Mouse (Mus musculus) liver, embryonic 11.5 days (tissue): ENCODE data around the gene Pyroxd1. TPM values are rescaled to one million over a fixed set of nuclear protein-coding genes. Genes with fewer than 3 reads are reported as not detected.
A peak's percentile ranks its signal among the peaks of the same experiment; 100 is the strongest.

ENCODE experiments used
- ATAC-seq: fragments of 200-750 bp; cut with Nextera tagmentation; replicated peaks from 2 replicates; pipeline ENCODE4 v1.8.0; 2017; ENCODE audit warnings: moderate number of reproducible peaks, mild to moderate bottlenecking, moderate TSS enrichment, moderate library complexity; ENCODE audit not compliant: low FRiP score
- DNase-seq: peaks from one replicate; pipeline ENCODE4 v3.0.0-alpha.2; 2017; ENCODE audit warnings: low spot score
- H3K27ac ChIP-seq: fragments of 300-500 bp; sonication (generic); 2 replicates; pipeline ENCODE4 v1.5.1; 2014; ENCODE audit warnings: mild to moderate bottlenecking, low read depth, low read length, control low read depth
- H3K27me3 ChIP-seq: fragments of 300-500 bp; sonication (generic); replicated peaks from 2 replicates; pipeline ENCODE4 v1.6.1; 2014; ENCODE audit warnings: low read length, mixed read lengths; ENCODE audit not compliant: control insufficient read depth, insufficient read depth
- H3K36me3 ChIP-seq: fragments of 300-500 bp; sonication (generic); 2 replicates; pipeline ENCODE4 v1.6.1; 2014; ENCODE audit warnings: mild to moderate bottlenecking, low read length, moderate library complexity, mixed read lengths; ENCODE audit not compliant: control insufficient read depth, insufficient read depth
- H3K4me1 ChIP-seq: fragments of 300-500 bp; sonication (generic); replicated peaks from 2 replicates; pipeline ENCODE4 v1.6.1; 2014; ENCODE audit warnings: low read length, mixed read lengths; ENCODE audit not compliant: control insufficient read depth, insufficient read depth
- H3K4me2 ChIP-seq: fragments of 300-500 bp; sonication (generic); 2 replicates; pipeline ENCODE4 v1.6.1; 2014; ENCODE audit warnings: mild to moderate bottlenecking, control low read depth, moderate library complexity
- H3K4me3 ChIP-seq: fragments of 300-500 bp; sonication (generic); 2 replicates; pipeline ENCODE4 v1.5.1; 2014; ENCODE audit warnings: low read depth, low read length, control low read depth
- H3K9ac ChIP-seq: fragments of 300-500 bp; sonication (generic); 2 replicates; pipeline ENCODE4 v1.6.1; 2014; ENCODE audit warnings: low read depth, low read length, control low read depth
- H3K9me3 ChIP-seq: fragments of 300-500 bp; sonication (generic); 2 replicates; pipeline ENCODE4 v1.6.1; 2016; ENCODE audit warnings: low read length, inconsistent platforms, mixed read lengths; ENCODE audit not compliant: control insufficient read depth
- WGBS: fragments of 180-500 bp; shearing (Covaris S2); extraction: QIAGEN DNeasy Blood & Tissue Kit; methylation state at CpG from one replicate; pipeline ENCODE4 v1.1.7; 2014; 5-methylcytosine and 5-hydroxymethylcytosine counted together
- polyA plus RNA-seq: library from polyadenylated mRNA; unstranded; fragments of >200 nt; fragmentation: Nextera tagmentation; extraction: Ambion mirVana; gene quantifications from 2 replicates; pipeline ENCODE4 v1.2.1, GENCODE M21; 2014

Pyroxd1 gene
- polyA plus RNA-seq, 1 experiment from 2014 or later: 12.3 TPM

DNA sequence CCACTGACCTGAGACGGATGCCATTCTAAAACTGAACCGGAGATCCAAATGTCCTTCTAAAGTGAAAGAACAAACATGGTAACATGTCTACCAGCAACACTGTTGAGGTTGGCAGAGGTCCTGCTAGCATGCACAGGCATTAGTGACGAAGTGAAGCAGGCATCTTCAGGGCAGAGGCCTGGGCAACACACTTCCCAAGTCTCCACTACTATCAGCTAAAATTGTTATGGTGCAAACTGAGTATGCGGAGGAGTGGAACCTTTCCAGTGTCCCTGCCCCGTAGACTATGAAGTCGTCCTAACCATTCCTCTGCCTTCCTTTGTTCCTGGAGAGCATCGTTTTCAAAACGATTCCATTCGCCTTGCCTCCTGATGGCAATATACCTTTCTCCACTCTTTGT is 39.1 kb downstream of the Pyroxd1 start:
- peaks cover 8% of the 10 kb centered on the region for H3K4me1 ChIP-seq
- DNase-seq (no peak), ATAC-seq (no peak)
- no peak overlapping the region for H3K4me2 ChIP-seq
- H3K36me3 ChIP-seq: no peaks in the 10 kb centered on the region
- no peak overlapping the region for H3K4me3 ChIP-seq
- no peak overlapping the region for H3K9ac ChIP-seq
- no peaks in the 10 kb centered on the region for H3K9me3 ChIP-seq
- no peaks in the 10 kb centered on the region for H3K27me3 ChIP-seq
- WGBS: 88% methylated on average over 9 of the region's 9 CpGs
- H3K27ac ChIP-seq: no peak overlapping the region

DNA sequence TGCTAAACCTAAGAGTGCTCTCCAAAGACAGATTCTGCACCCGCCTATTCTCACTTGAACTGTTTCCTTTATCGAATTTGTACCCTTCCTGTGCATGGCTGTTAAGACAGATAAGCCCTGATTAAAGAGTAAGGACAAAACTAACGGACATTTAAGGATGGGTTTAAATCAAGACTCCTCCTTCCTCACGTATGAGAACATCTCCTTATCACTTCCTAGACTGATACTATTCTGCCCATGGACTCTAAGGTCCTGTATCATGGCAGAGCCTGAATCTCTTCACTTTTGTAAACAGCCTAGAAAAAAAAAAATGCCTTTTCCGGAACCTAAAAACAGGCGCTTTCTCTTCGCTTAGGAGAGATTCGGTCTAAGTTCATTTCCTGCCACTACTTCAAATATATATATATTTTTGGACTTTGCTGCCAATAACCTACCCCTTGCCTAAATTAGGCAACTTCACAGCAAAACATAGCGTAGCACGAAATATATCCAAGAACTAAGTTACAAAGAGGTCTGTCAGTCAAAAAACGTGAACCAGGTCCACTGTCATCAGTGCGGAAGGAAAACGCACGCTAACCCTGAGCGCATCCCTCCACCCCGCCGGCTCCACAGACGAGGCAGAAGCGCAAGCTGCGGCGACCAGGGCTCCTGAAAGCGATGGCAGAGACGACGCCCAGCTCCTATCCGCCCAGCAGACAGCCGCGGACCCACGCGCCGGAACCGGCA is 41.0 kb downstream of the Pyroxd1 start:
- peak overlapping the region; percentile 97 for H3K4me3 ChIP-seq
- peak overlapping the region; percentile 73 for H3K4me2 ChIP-seq
- H3K27ac ChIP-seq: peak overlapping the region; percentile 70
- no peaks in the 10 kb centered on the region for H3K27me3 ChIP-seq
- H3K36me3 ChIP-seq: no peaks in the 10 kb centered on the region
- peak; percentile 70 for ATAC-seq
- no peaks in the 10 kb centered on the region for H3K9me3 ChIP-seq
- peaks cover 8% of the 10 kb centered on the region for H3K4me1 ChIP-seq
- WGBS: 2% methylated on average over 31 of the region's 31 CpGs
- H3K9ac ChIP-seq: peak overlapping the region; percentile 73
- DNase-seq: no peak

DNA sequence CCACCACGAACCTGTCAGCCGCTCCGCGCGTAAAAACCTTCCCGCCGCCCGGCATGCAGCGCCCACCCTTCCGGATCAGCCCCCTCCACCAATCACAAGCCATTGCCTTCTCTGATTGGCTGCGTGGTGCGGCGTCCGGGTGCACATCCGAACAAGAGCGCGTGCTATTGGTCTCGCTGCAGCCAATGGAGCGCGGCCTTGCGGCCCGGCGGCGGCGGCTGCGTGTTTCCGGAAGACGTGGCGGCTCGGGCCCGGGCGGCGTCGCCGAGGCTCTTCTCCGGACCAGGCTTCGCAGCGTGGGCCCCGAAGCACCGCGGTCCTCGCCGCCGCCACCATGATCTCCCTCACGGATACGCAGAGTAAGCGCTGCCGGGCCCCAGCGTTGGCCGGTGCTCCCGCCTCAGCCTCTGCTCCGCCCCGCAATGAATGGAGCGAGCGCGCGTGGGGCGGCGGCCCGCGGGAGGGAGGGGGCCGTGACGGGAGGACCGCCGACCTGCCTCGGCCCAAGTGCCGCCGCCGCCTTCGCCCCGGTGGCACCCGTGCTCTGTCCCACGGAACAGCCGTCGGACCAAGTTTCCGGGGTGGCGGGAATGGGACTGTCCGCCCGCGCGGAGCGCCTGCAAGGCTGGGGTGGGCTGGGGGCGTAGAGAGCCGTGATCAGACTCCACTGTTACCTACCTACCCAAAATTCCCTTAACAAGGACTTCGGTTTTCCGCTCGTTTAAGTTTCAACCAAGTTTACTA is 41.7 kb downstream of the Pyroxd1 start, which contains the start of the genes Recql and Golt1b:
Gene Recql (minus strand): TSS at position 77 of the 744 bp plus-strand sequence.
Gene Golt1b (plus strand): TSS at position 211 of the 744 bp plus-strand sequence.
- H3K27me3 ChIP-seq: no peaks in the 10 kb centered on the region
- ATAC-seq (peak; percentile 98), DNase-seq (peak; percentile 96)
- H3K4me3 ChIP-seq: peak within 1 kb of the TSS; percentile 97
- peak within 1 kb of the TSS; percentile 70 for H3K27ac ChIP-seq
- H3K9ac ChIP-seq: peak within 1 kb of the TSS; percentile 95
- peak within 1 kb of the TSS; percentile 87 for H3K4me2 ChIP-seq
- H3K4me1 ChIP-seq: peaks cover 12% of the 10 kb centered on the region
- no peaks in the 10 kb centered on the region for H3K36me3 ChIP-seq
- under 1% methylated on average over 87 of the region's 87 CpGs for WGBS
- no peaks in the 10 kb centered on the region for H3K9me3 ChIP-seq

DNA sequence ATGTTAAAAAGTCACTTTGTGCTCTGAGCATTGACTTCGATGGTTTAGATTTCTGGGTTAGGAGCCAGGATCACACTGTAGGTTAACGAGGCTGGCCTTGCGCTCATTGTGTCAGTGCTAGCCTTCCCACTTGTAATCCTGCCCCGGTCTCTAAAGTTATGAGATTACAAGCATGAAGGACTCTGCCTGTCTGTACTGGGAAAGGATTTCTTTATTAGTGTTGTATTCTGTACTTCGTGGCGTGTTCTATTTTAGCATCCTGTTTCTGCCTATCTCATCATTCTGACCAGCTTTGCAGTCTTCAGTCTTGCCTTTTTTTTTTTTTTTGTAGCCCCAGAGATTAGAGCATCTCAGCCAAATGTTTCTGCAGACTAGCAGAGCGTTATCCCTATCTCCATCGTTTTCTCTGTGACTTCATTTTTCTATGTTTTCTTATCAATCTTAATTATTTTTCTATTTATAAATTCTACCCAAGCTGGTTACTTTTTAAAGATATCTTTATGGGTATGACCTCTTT is 42.4 kb downstream of the Pyroxd1 start:
- no peak for DNase-seq
- no peaks in the 10 kb centered on the region for H3K9me3 ChIP-seq
- peaks cover 12% of the 10 kb centered on the region for H3K4me1 ChIP-seq
- peak overlapping the region; percentile 95 for H3K9ac ChIP-seq
- H3K4me3 ChIP-seq: peak overlapping the region; percentile 97
- H3K27me3 ChIP-seq: no peaks in the 10 kb centered on the region
- peak overlapping the region; percentile 87 for H3K4me2 ChIP-seq
- no peak overlapping the region; the same call in 1 of the 2 replicates for H3K27ac ChIP-seq
- ATAC-seq: no peak
- no peaks in the 10 kb centered on the region for H3K36me3 ChIP-seq
- 12% methylated on average over 8 of the region's 8 CpGs for WGBS

DNA sequence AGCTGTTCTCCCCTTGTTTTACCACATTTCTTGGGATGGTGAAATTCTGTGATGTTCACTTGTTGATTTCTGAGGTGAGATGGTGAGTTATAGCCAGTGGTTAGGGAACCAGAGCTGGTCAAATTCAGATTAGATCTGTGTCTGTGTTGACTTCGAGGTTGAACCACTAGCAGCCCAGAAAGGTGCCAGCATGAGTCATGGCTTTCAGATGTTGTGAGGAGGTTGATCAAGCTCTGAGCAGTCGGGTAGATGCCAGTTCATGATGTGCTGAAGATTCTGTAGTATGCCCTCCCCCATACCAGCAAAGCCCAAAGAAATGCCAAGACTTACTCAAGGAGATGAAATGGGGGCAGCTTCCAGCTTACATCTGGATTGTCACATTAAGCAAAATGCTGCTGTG is 43.6 kb downstream of the Pyroxd1 start:
- ATAC-seq (no peak), DNase-seq (no peak)
- Histone ChIP-seq H3K27me3 (no peaks in the 10 kb centered on the region), H3K36me3 (peaks cover 3% of the 10 kb centered on the region; the same call in 1 of the 2 replicates), H3K4me2 (no peak overlapping the region; the same call in 1 of the 2 replicates), H3K4me3 (no peak overlapping the region), H3K9ac (0 out of 2 replicates have a peak overlapping the region, but pooled peaks have one; percentile 4), H3K4me1 (peaks cover 12% of the 10 kb centered on the region), H3K27ac (no peak overlapping the region), H3K9me3 (no peaks in the 10 kb centered on the region)
- 49% methylated on average over 2 of the region's 2 CpGs for WGBS

DNA sequence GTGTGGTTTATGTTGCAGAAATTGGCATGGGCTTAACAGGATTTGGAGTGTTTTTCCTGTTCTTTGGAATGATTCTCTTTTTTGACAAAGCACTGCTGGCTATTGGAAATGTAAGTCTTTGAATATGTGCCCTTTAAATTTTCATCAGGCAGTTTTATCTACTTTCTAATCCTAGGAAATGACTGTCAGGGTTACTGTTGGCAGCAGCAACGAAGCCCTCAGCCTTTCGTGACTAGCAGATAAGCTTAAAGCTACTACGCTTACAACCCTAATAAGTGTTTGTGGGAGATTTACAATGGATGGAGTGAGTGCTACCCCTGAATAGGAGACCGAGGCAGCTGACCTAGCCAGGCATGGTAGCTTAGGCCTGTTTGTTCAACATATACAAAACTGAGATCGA is 46.9 kb downstream of the Pyroxd1 start:
- Histone ChIP-seq H3K27ac (no peak overlapping the region), H3K4me3 (no peak overlapping the region), H3K4me1 (peaks cover 9% of the 10 kb centered on the region), H3K4me2 (no peak overlapping the region), H3K27me3 (no peaks in the 10 kb centered on the region), H3K9me3 (no peaks in the 10 kb centered on the region), H3K36me3 (peaks cover 24% of the 10 kb centered on the region), H3K9ac (no peak overlapping the region)
- 67% methylated on average over 5 of the region's 5 CpGs for WGBS
- DNase-seq: no peak
- ATAC-seq: no peak

DNA sequence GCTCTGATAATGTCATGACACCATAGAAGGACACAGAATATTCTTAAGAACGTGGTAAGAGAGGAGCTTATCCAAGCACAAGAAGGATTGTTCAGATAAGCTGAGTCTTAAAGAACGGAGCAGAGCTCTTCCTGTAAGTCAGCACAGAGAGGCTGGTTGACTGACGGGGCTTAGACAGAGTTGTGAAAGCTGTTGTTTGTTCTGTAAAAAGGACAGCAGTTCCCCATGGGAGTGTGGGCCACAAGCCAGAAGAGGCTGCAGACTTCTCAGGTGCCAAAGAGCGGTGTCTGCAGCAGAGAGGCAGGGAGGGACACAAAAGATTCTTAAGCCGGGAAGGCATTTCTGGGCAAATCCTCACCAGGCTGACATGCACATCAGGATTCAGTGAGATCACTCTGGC is 49.2 kb downstream of the Pyroxd1 start:
- 76% methylated on average over 5 of the region's 5 CpGs for WGBS
- Histone ChIP-seq H3K4me3 (no peak overlapping the region), H3K36me3 (peaks cover 24% of the 10 kb centered on the region), H3K27me3 (no peaks in the 10 kb centered on the region), H3K4me2 (no peak overlapping the region), H3K9me3 (no peaks in the 10 kb centered on the region), H3K4me1 (0 out of 2 replicates have a peak, but pooled peaks cover 4% of the 10 kb centered on the region), H3K9ac (no peak overlapping the region), H3K27ac (no peak overlapping the region)
- ATAC-seq: no peak
- no peak for DNase-seq

DNA sequence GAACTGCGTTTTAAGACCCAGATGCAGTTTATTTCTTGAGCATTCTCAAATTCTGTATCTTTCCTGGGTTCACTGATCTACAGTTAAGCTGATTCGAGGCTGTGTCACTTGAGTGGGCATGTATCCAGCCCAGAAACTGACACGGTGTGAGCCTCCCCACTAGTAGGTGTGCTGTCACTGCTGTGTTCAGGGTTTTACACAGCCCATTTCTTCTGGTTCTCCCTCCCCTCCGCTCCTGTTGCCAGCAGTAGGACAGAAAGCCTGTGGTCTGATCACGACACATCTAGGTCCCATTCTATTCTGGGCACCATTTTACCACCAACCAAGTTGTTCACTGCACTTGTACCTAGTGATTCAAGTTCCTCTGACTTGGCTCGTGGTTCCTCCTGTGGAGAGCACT is 50.3 kb downstream of the Pyroxd1 start:
- WGBS: 91% methylated on average over 6 of the region's 6 CpGs
- Histone ChIP-seq H3K27ac (no peak overlapping the region), H3K4me1 (0 out of 2 replicates have a peak, but pooled peaks cover 4% of the 10 kb centered on the region), H3K4me3 (no peak overlapping the region), H3K9ac (no peak overlapping the region), H3K36me3 (peaks cover 27% of the 10 kb centered on the region), H3K9me3 (no peaks in the 10 kb centered on the region), H3K27me3 (no peaks in the 10 kb centered on the region), H3K4me2 (no peak overlapping the region)
- DNase-seq: no peak
- ATAC-seq: 0 out of 2 replicates have a peak, but pooled peaks have one; percentile 39
